Mouse (Mus musculus) midbrain, embryonic 13.5 days (tissue): ENCODE results near the gene Igsf21. TPM values are rescaled to one million over a fixed set of nuclear protein-coding genes. Genes with fewer than 3 reads are reported as not detected.

Source experiments
- ATAC-seq: fragments of 200-750 bp; cut with Nextera tagmentation; 2 replicates; pipeline ENCODE4 v1.8.0; 2017; ENCODE audit warnings: mild to moderate bottlenecking, moderate TSS enrichment, moderate library complexity
- H3K27ac ChIP-seq: fragments of 300-500 bp; sonication (generic); 2 replicates; pipeline ENCODE4 v1.5.1; 2015; ENCODE audit warnings: inconsistent platforms, mild to moderate bottlenecking, moderate library complexity
- H3K27me3 ChIP-seq: fragments of 300-500 bp; sonication (generic); 2 replicates; pipeline ENCODE4 v1.6.1; 2015; ENCODE audit warnings: mild to moderate bottlenecking, inconsistent platforms
- H3K36me3 ChIP-seq: fragments of 300-500 bp; sonication (generic); 2 replicates; pipeline ENCODE4 v1.6.1; 2015; ENCODE audit warnings: mild to moderate bottlenecking, inconsistent platforms
- H3K4me1 ChIP-seq: fragments of 300-500 bp; sonication (generic); replicated peaks from 2 replicates; pipeline ENCODE4 v1.6.1; 2015; ENCODE audit warnings: inconsistent platforms
- H3K4me2 ChIP-seq: fragments of 300-500 bp; sonication (generic); replicated peaks from 2 replicates; pipeline ENCODE4 v1.6.1; 2015; ENCODE audit warnings: moderate library complexity, mild to moderate bottlenecking, inconsistent platforms
- H3K4me3 ChIP-seq: fragments of 300-500 bp; sonication (generic); replicated peaks from 2 replicates; pipeline ENCODE4 v1.5.1; 2015; ENCODE audit warnings: mild to moderate bottlenecking, inconsistent platforms
- H3K9ac ChIP-seq: fragments of 300-500 bp; sonication (generic); replicated peaks from 2 replicates; pipeline ENCODE4 v1.6.1; 2015; ENCODE audit warnings: mild to moderate bottlenecking, inconsistent platforms
- H3K9me3 ChIP-seq: fragments of 300-500 bp; sonication (generic); 2 replicates; pipeline ENCODE4 v1.6.1; 2016; ENCODE audit warnings: mild to moderate bottlenecking, inconsistent platforms
- WGBS: fragments of 180-500 bp; shearing (Covaris S2); methylation state at CpG from one replicate; pipeline ENCODE4 v1.1.7; 2015; 5-methylcytosine and 5-hydroxymethylcytosine counted together
- polyA plus RNA-seq: library from polyadenylated mRNA; unstranded; fragments of >200 nt; fragmentation: Nextera tagmentation; extraction: Ambion mirVana; gene quantifications from 2 replicates; pipeline ENCODE4 v1.2.1, GENCODE M21; 2015

Gene Igsf21
- polyA plus RNA-seq, 1 experiment from 2014 or later: 58.9 TPM

DNA sequence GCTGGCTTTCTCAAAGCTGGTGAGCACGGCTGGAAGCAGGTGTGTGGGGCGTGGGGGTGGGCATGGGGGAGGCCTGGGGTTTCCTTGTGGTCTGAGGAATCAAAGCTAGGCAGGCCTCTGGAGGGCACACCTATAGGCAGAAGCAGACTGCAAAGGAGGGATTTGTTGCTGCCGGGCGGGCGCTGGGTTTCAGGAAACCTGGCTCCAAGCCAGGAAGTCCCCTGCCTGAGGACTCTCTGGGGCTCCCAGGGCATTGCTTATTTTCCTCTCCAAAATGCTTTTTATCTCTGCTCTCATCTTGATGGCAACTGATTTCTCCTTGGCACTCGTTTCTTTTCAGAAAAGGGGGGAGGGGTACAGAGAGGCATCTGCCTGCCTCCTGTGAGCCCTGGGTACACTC is 141.8 kb downstream of the Igsf21 start:
- no peak overlapping the region for H3K4me3 ChIP-seq
- 10% methylated on average over 6 of the region's 6 CpGs for WGBS

GRCm38 (mm10) chr4:140103341-140104027 is 143.1 kb downstream of the Igsf21 start:
- peak overlapping the region; percentile 85 for H3K27ac ChIP-seq
- peak; percentile 67 for ATAC-seq
- 2% methylated on average over 28 of the region's 28 CpGs for WGBS
- H3K36me3 ChIP-seq: no peaks in the 10 kb centered on the region
- H3K27me3 ChIP-seq: peaks cover 19% of the 10 kb centered on the region
- no peaks in the 10 kb centered on the region for H3K9me3 ChIP-seq
- H3K4me2 ChIP-seq: peak overlapping the region; percentile 45
- H3K4me3 ChIP-seq: 0 out of 2 replicates have a peak overlapping the region, but pooled peaks have one; percentile 1
- peaks cover 62% of the 10 kb centered on the region for H3K4me1 ChIP-seq
- no peak overlapping the region for H3K9ac ChIP-seq

More for the DNA sequence above, 141.8 kb downstream of the Igsf21 start:
- H3K36me3 ChIP-seq: no peaks in the 10 kb centered on the region
- peak overlapping the region; percentile 45 for H3K27ac ChIP-seq
- ATAC-seq: no peak
- peaks cover 69% of the 10 kb centered on the region for H3K4me1 ChIP-seq
- H3K9ac ChIP-seq: peak overlapping the region; percentile 23; the same call in 1 of the 2 replicates
- H3K4me2 ChIP-seq: 0 out of 2 replicates have a peak overlapping the region, but pooled peaks have one; percentile 6
- no peaks in the 10 kb centered on the region for H3K9me3 ChIP-seq
- H3K27me3 ChIP-seq: peaks cover 24% of the 10 kb centered on the region

DNA sequence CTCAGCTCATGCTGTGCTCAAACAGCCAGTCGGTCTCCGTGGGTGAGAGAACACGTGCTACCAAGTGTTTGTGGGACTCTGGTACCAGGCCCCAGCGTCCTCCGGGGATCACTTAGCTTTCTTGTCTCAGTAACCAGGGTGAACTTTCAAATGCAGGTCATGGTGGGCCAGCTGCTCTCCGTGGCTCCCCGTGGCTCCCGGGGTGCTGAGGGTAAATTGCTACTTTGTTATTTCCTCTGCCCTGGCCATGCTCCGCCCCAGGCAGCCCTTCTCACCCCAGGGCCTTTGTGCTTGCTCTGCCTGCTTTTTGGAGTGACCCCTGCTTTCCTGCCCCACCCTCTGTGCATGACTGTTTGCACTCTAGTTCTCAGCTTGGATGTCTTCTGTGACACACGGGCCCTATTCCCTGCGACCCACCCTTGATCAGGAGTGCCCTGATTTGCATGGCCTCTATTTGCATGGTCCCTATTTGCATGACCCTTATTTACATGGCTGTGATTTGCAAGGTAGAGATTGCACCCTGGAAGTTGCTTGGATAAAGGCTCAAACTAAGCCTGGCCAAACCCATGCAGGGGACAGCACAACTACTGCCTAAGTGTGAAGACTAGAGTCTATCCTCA is 143.9 kb downstream of the Igsf21 start:
- peak overlapping the region; percentile 45; the same call in 1 of the 2 replicates for H3K4me2 ChIP-seq
- H3K27ac ChIP-seq: peak overlapping the region; percentile 85; the same call in 1 of the 2 replicates
- peaks cover 14% of the 10 kb centered on the region for H3K27me3 ChIP-seq
- H3K4me1 ChIP-seq: peaks cover 56% of the 10 kb centered on the region
- H3K9ac ChIP-seq: no peak overlapping the region
- H3K36me3 ChIP-seq: no peaks in the 10 kb centered on the region
- no peaks in the 10 kb centered on the region for H3K9me3 ChIP-seq
- H3K4me3 ChIP-seq: no peak overlapping the region
- no peak for ATAC-seq
- 19% methylated on average over 11 of the region's 11 CpGs for WGBS

DNA sequence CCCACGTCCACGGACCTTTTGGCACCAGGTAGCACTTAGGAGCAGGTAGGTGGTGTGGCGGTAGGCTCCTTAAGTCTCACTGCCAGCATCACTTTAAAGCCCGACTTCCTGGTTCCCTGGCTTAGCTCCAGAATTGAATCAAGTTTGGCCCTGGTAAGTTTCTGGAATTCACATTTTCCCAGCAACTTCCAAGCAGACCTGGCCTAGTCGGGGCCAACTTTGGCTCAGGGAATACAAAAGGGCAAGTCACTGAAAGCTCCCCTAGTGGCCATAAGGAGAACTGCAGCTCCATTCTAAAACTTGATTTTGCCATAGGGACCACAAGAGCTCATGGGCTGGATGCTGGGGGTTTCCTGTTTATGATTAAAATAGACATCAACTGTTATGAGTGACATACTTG is 145.5 kb downstream of the Igsf21 start:
- no peak for ATAC-seq
- 0 out of 2 replicates have a peak, but pooled peaks cover 9% of the 10 kb centered on the region for H3K27me3 ChIP-seq
- peaks cover 53% of the 10 kb centered on the region for H3K4me1 ChIP-seq
- no peak overlapping the region for H3K27ac ChIP-seq
- no peak overlapping the region for H3K4me2 ChIP-seq
- WGBS: 73% methylated on average over 5 of the region's 5 CpGs
- H3K36me3 ChIP-seq: no peaks in the 10 kb centered on the region
- H3K9me3 ChIP-seq: no peaks in the 10 kb centered on the region
- H3K4me3 ChIP-seq: no peak overlapping the region
- no peak overlapping the region for H3K9ac ChIP-seq

DNA sequence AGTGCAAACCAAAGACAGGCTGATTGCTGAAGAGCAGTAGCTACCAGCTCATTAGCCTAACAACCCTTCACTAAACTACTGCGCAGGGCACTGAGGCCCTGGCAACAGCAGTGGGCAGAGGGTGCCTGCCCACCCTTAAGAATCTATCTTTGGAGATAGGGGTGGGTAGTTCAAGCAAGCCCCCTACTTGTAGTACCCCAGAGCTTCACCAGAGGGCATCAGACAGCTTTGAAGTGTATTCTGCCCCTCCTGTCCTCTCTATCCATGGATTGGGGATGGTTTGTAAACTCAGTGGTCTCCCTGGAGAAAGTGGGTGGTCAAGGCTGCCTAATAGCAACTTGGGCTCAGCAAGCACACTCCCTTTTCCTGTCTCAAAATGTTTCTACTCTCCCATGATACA is 146.4 kb downstream of the Igsf21 start:
- H3K9ac ChIP-seq: no peak overlapping the region
- H3K36me3 ChIP-seq: no peaks in the 10 kb centered on the region
- 0 out of 2 replicates have a peak, but pooled peaks have one; percentile 2 for ATAC-seq
- H3K4me3 ChIP-seq: no peak overlapping the region
- H3K27me3 ChIP-seq: 0 out of 2 replicates have a peak, but pooled peaks cover 9% of the 10 kb centered on the region
- peak overlapping the region; percentile 52; the same call in 1 of the 2 replicates for H3K27ac ChIP-seq
- H3K4me1 ChIP-seq: peaks cover 53% of the 10 kb centered on the region
- no peak overlapping the region for H3K4me2 ChIP-seq
- WGBS: 64% methylated on average over 1 of the region's 1 CpGs
- no peaks in the 10 kb centered on the region for H3K9me3 ChIP-seq

DNA sequence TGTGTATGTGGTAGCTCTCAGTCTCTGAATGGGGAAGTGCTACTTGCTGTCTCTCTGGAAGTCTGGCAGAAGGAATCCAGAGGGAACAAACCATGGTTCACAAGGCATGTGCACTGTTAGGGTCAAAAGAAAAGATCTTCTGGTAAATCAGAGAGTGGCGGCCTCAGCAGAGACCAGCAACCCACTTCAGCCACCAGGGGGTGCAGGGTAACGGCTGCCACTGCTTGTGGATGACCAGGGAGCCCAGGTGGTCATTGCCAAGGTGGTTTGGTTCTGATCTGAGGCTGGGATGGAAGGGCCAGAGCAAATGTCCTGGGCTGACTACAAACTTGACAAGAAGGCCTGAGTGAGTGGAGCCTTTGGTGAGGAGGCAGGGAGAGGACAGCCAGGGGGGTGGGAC is 150.3 kb downstream of the Igsf21 start:
- Histone ChIP-seq H3K36me3 (no peaks in the 10 kb centered on the region), H3K27me3 (no peaks in the 10 kb centered on the region), H3K4me2 (no peak overlapping the region), H3K4me3 (no peak overlapping the region), H3K9me3 (no peaks in the 10 kb centered on the region), H3K4me1 (peaks cover 32% of the 10 kb centered on the region), H3K9ac (no peak overlapping the region), H3K27ac (no peak overlapping the region)
- ATAC-seq: no peak
- 49% methylated on average over 2 of the region's 2 CpGs for WGBS

- Histone ChIP-seq H3K36me3 (no peaks in the 10 kb centered on the region), H3K9me3 (no peaks in the 10 kb centered on the region), H3K27me3 (no peaks in the 10 kb centered on the region), H3K4me3 (no peak overlapping the region), H3K4me1 (peaks cover 24% of the 10 kb centered on the region), H3K27ac (no peak overlapping the region), H3K4me2 (no peak overlapping the region), H3K9ac (no peak overlapping the region)
- 66% methylated on average over 2 of the region's 2 CpGs for WGBS
- no peak for ATAC-seq
Observed at GRCm38 (mm10) chr4:140094835-140095234, 151.7 kb downstream of the Igsf21 start.

GRCm38 (mm10) chr4:140092367-140092766 is 154.2 kb downstream of the Igsf21 start:
- no peaks in the 10 kb centered on the region for H3K36me3 ChIP-seq
- no peak for ATAC-seq
- H3K27me3 ChIP-seq: no peaks in the 10 kb centered on the region
- H3K4me2 ChIP-seq: no peak overlapping the region
- no peak overlapping the region for H3K4me3 ChIP-seq
- WGBS: 90% methylated on average over 11 of the region's 11 CpGs
- H3K27ac ChIP-seq: no peak overlapping the region
- no peak overlapping the region for H3K9ac ChIP-seq
- no peaks in the 10 kb centered on the region for H3K9me3 ChIP-seq
- peaks cover 18% of the 10 kb centered on the region for H3K4me1 ChIP-seq

GRCm38 (mm10) chr4:140091693-140092092 is 154.9 kb downstream of the Igsf21 start:
- Histone ChIP-seq H3K27me3 (no peaks in the 10 kb centered on the region), H3K9me3 (no peaks in the 10 kb centered on the region), H3K4me2 (no peak overlapping the region), H3K4me3 (no peak overlapping the region), H3K27ac (no peak overlapping the region), H3K36me3 (no peaks in the 10 kb centered on the region), H3K9ac (no peak overlapping the region), H3K4me1 (peaks cover 18% of the 10 kb centered on the region)
- WGBS: 68% methylated on average over 3 of the region's 3 CpGs
- no peak for ATAC-seq

GRCm38 (mm10) chr4:140089676-140090075 is 156.9 kb downstream of the Igsf21 start:
- H3K4me3 ChIP-seq: no peak overlapping the region
- no peaks in the 10 kb centered on the region for H3K27me3 ChIP-seq

GRCm38 (mm10) chr4:140088711-140089440 is 157.7 kb downstream of the Igsf21 start:
- WGBS: 88% methylated on average over 12 of the region's 12 CpGs
- Histone ChIP-seq H3K27me3 (no peaks in the 10 kb centered on the region), H3K9me3 (no peaks in the 10 kb centered on the region)

More at GRCm38 (mm10) chr4:140089676-140090075, 156.9 kb downstream of the Igsf21 start:
- Histone ChIP-seq H3K9me3 (no peaks in the 10 kb centered on the region), H3K36me3 (no peaks in the 10 kb centered on the region), H3K27ac (no peak overlapping the region), H3K4me2 (no peak overlapping the region), H3K9ac (no peak overlapping the region), H3K4me1 (peaks cover 19% of the 10 kb centered on the region)
- WGBS: 87% methylated on average over 4 of the region's 4 CpGs
- ATAC-seq: no peak

DNA sequence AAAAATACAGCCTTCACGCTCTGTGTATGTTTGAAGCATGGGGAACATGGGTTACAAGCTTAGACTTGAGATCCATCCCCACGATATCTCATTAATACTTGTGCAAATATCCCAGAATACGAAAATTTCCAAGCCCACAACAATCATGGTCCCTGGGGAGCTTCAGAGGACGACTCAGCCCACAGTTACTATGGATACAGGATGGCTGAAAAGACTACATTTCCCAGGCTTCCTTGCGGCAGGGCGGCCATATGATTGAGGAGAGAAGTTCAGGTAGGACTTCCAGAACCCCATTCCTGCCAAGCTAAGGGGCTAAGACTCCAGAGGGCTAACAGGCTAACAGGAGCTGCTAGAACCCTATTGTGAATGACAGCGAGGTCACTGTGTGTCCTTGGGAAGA is 160.4 kb downstream of the Igsf21 start:
- H3K4me3 ChIP-seq: no peak overlapping the region
- no peak for ATAC-seq
- no peaks in the 10 kb centered on the region for H3K27me3 ChIP-seq
- H3K9me3 ChIP-seq: no peaks in the 10 kb centered on the region
- no peak overlapping the region for H3K27ac ChIP-seq
- WGBS: 53% methylated on average over 7 of the region's 7 CpGs
- no peaks in the 10 kb centered on the region for H3K36me3 ChIP-seq
- H3K4me2 ChIP-seq: no peak overlapping the region
- H3K9ac ChIP-seq: no peak overlapping the region
- peaks cover 21% of the 10 kb centered on the region for H3K4me1 ChIP-seq

More at GRCm38 (mm10) chr4:140088711-140089440, 157.7 kb downstream of the Igsf21 start:
- no peak overlapping the region for H3K27ac ChIP-seq
- no peak overlapping the region for H3K4me2 ChIP-seq
- no peak overlapping the region for H3K9ac ChIP-seq
- ATAC-seq: no peak
- H3K36me3 ChIP-seq: no peaks in the 10 kb centered on the region
- peaks cover 16% of the 10 kb centered on the region for H3K4me1 ChIP-seq
- H3K4me3 ChIP-seq: no peak overlapping the region
